Mouse (Mus musculus) limb, embryonic 12.5 days (tissue): ENCODE measurements at regions not wholly inside any gene's neighbourhood (a gene's known extent, or its start where the extent isn't known, plus 50 kb on each side); places are given as distances from the start of the nearest gene placed in this dataset.
A peak's percentile ranks its signal among the peaks of the same experiment; 100 is the strongest.
"Not testable (repeated sequence)": the region's sequence is repeated elsewhere in the genome, so short reads cannot be mapped to it uniquely, and the experiment has no call there.

Experiments used
- ATAC-seq: fragments of 200-750 bp; cut with Nextera tagmentation; 2 replicates; pipeline ENCODE4 v1.8.0; 2017; ENCODE audit warnings: low read depth, moderate TSS enrichment; ENCODE audit not compliant: insufficient number of reproducible peaks, insufficient read depth, low FRiP score, low TSS enrichment
- H3K27ac ChIP-seq: fragments of 300-500 bp; sonication (generic); 2 replicates; pipeline ENCODE4 v1.5.1; 2016; ENCODE audit warnings: mild to moderate bottlenecking, moderate library complexity
- H3K27me3 ChIP-seq: fragments of 300-500 bp; sonication (generic); 2 replicates; pipeline ENCODE4 v1.6.1; 2016; ENCODE audit warnings: mild to moderate bottlenecking, moderate library complexity
- H3K36me3 ChIP-seq: fragments of 300-500 bp; sonication (generic); 2 replicates; pipeline ENCODE4 v1.6.1; 2016; ENCODE audit warnings: mild to moderate bottlenecking, moderate library complexity
- H3K4me1 ChIP-seq: fragments of 300-500 bp; sonication (generic); replicated peaks from 2 replicates; pipeline ENCODE4 v1.6.1; 2016
- H3K4me2 ChIP-seq: fragments of 300-500 bp; sonication (generic); 2 replicates; pipeline ENCODE4 v1.6.1; 2016; ENCODE audit warnings: mild to moderate bottlenecking, moderate library complexity
- H3K4me3 ChIP-seq: fragments of 300-500 bp; sonication (generic); replicated peaks from 2 replicates; pipeline ENCODE4 v1.5.1; 2016; ENCODE audit warnings: mild to moderate bottlenecking
- H3K9ac ChIP-seq: fragments of 300-500 bp; sonication (generic); replicated peaks from 2 replicates; pipeline ENCODE4 v1.6.1; 2016; ENCODE audit warnings: mild to moderate bottlenecking, moderate library complexity
- H3K9me3 ChIP-seq: fragments of 300-500 bp; sonication (generic); 2 replicates; pipeline ENCODE4 v1.6.1; 2016; ENCODE audit warnings: mild to moderate bottlenecking, moderate library complexity
- WGBS: fragments of 180-500 bp; shearing (Covaris S2); methylation state at CpG from one replicate; pipeline ENCODE4 v1.1.7; 2016; 5-methylcytosine and 5-hydroxymethylcytosine counted together

DNA sequence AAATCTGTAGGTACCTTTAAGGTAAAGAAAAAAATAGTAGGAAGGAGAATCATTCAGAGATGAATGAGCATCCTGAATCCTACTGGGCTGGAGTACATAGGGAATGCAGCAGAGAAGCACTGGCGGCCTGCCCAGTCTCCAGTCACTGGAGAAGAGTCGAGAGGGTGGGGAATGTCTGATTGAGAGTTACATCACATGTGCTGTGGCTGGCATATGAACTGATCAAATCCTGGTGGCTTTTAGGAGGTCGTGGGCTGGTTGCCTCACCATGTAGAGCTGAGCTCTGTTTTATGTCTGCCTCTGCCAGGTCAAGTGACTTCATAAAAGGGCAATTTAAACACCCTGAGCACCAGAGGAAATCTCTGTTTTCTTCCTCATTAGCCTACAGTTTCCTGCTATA is 783.9 kb upstream of the 4930452B06Rik start:
- H3K27ac ChIP-seq: no peak overlapping the region
- no peaks in the 10 kb centered on the region for H3K36me3 ChIP-seq
- peaks cover 11% of the 10 kb centered on the region for H3K4me1 ChIP-seq
- no peak overlapping the region for H3K9ac ChIP-seq
- 22% methylated on average over 3 of the region's 3 CpGs for WGBS
- no peaks in the 10 kb centered on the region for H3K27me3 ChIP-seq
- H3K4me3 ChIP-seq: no peak overlapping the region
- H3K9me3 ChIP-seq: no peaks in the 10 kb centered on the region
- peak; percentile 42; the same call in 1 of the 2 replicates for ATAC-seq
- H3K4me2 ChIP-seq: no peak overlapping the region

DNA sequence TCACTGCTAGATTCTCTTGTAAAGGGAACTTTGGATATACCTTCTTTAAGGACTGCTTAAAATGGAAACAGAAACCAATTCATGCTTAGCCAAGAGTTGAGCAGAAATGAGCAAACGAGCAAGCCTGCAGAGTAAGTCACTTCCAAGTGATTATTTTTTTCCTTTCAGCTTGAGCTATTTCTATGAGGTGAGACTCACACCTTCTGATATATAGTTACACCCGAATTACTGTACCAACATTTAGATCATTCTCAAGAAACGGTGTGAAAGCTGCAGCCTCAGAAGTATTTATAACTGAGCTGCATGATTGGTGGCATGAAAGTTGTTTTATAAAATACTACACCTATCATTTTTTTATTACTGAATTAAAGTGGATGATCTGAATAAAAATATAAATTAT is 771.9 kb upstream of the 4930452B06Rik start:
- Histone ChIP-seq H3K4me3 (no peak overlapping the region), H3K27ac (no peak overlapping the region), H3K4me1 (no peaks in the 10 kb centered on the region), H3K27me3 (no peaks in the 10 kb centered on the region), H3K4me2 (no peak overlapping the region), H3K36me3 (no peaks in the 10 kb centered on the region), H3K9me3 (no peaks in the 10 kb centered on the region), H3K9ac (no peak overlapping the region)
- 63% methylated on average over 3 of the region's 3 CpGs for WGBS
- no peak for ATAC-seq

DNA sequence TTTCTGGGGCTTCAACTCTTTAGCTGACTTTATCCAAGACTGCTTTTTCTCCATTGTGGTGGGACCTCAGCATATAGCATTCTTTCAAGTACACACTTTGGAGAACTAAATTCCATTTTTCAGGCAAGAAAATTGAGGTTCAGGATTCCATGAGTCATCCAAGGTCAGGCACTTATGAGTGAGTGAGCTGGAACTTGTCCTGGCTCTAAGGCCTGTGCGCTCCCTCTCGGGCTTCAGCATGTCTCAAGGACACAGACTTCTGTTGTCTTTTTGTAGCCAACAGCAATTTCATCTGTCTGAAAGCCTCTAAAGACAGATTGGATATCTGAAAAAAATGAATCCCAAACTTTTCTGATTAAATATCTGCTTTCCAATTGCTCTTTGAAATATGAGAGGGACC is 769.1 kb upstream of the 4930452B06Rik start:
- Histone ChIP-seq H3K27ac (no peak overlapping the region), H3K27me3 (no peaks in the 10 kb centered on the region), H3K4me1 (no peaks in the 10 kb centered on the region), H3K36me3 (no peaks in the 10 kb centered on the region), H3K9me3 (no peaks in the 10 kb centered on the region), H3K9ac (no peak overlapping the region), H3K4me3 (no peak overlapping the region), H3K4me2 (no peak overlapping the region)
- no peak for ATAC-seq
- WGBS: 96% methylated on average over 2 of the region's 2 CpGs

DNA sequence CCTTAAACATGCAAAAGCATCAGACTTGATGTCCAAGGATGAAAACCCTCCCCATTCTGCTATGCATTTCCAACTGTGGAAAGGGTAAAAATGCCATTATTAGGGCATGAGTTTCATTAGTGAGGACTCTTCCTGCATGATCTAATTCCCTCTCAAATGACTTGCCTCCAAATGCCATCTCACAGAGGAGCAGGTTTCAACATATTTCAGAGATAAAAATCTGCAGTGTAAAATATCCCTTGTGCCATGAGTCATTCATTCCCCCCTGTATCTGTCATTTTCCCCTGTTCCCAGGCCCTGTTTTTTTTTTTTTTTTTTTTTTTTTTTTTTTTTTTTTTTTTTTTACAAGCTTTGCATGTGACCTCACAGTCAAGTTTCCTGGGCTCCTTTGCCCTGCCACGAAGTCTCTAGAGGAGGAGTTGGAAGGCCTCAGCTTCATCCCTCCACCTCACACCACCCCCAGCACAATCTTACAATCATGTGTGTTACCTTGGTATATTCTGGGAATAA is 767.1 kb upstream of the 4930452B06Rik start:
- Histone ChIP-seq H3K27ac (no peak overlapping the region), H3K9ac (no peak overlapping the region), H3K36me3 (no peaks in the 10 kb centered on the region), H3K4me3 (no peak overlapping the region), H3K4me1 (no peaks in the 10 kb centered on the region), H3K27me3 (no peaks in the 10 kb centered on the region), H3K9me3 (no peaks in the 10 kb centered on the region), H3K4me2 (no peak overlapping the region)
- WGBS: 58% methylated on average over 1 of the region's 1 CpGs
- no peak for ATAC-seq

DNA sequence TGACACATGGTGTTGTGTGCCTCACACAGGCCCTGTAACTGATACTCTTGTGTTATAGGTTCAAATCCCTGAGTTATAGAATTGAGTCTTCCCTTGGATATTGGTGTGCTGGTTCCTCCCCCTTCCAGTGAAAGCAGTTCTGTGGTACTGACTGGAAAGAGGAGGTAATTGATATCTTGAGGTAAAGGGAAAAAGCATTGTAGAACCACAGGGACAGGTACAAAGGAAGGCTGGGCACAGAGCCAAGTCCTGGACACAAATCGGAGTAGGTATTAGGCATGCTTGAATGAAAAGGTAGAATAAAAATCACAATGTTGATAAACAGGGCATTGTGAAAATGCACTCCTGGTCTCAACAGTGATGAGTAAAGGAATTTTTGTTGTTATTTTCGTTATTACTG is 765.8 kb upstream of the 4930452B06Rik start:
- H3K27ac ChIP-seq: no peak overlapping the region
- ATAC-seq: no peak
- no peaks in the 10 kb centered on the region for H3K9me3 ChIP-seq
- WGBS: 83% methylated on average over 2 of the region's 2 CpGs
- H3K9ac ChIP-seq: no peak overlapping the region
- H3K36me3 ChIP-seq: no peaks in the 10 kb centered on the region
- H3K4me1 ChIP-seq: no peaks in the 10 kb centered on the region
- H3K27me3 ChIP-seq: no peaks in the 10 kb centered on the region
- no peak overlapping the region for H3K4me3 ChIP-seq
- H3K4me2 ChIP-seq: no peak overlapping the region

DNA sequence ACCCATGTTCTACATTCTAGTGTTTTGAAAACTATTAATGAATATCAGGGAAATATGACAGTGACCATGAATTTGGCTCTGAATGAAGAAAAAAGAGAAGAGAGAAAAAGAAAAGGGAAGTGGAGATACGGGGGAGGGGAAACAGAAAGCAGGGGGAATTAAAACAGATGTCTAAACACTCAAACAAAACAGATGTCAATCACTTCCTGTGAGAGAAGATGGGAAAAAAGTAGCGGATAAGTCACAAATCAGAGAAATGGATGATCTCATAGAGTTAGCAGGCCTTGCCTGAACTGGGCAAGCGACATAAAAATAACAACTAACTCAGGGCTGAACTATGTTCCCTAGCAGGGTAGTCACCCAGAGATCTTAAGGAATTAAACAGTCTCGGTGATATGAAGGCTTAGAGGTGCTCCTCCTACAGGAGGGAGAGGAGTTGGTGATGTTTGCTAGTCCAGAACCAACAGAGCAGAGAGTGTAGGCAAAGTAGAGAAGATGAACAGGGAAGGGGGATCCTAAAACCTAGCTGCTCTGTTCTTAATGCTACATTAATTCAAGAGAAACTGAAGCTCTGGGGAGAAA is 745.9 kb upstream of the 4930452B06Rik start:
- Histone ChIP-seq H3K36me3 (no peaks in the 10 kb centered on the region), H3K27me3 (no peaks in the 10 kb centered on the region), H3K27ac (no peak overlapping the region), H3K4me2 (no peak overlapping the region), H3K4me1 (no peaks in the 10 kb centered on the region), H3K4me3 (no peak overlapping the region), H3K9ac (no peak overlapping the region), H3K9me3 (no peaks in the 10 kb centered on the region)
- WGBS: 70% methylated on average over 4 of the region's 4 CpGs
- no peak for ATAC-seq

DNA sequence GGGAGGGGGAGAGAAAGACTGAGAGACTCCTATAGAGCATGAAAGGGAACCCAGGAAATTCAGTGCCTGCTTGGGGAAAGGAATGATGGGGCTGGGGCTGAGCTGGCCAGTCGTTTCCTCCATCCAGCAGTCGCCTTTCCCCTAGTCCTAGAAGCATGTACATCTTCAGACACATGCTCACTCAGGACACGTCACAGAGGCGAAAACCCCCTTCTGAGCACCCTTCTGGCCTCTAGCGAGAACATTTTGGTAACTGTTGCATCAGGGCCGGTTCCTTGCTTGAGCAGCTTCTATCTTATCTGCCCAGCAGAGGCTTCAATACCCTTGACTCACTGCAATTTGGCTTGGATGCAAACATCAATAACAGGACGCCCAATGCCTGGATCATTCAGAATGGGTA is 737.6 kb upstream of the 4930452B06Rik start:
- no peaks in the 10 kb centered on the region for H3K36me3 ChIP-seq
- ATAC-seq: no peak
- no peak overlapping the region for H3K4me2 ChIP-seq
- H3K4me3 ChIP-seq: no peak overlapping the region
- H3K9me3 ChIP-seq: no peaks in the 10 kb centered on the region
- no peaks in the 10 kb centered on the region for H3K4me1 ChIP-seq
- no peak overlapping the region for H3K9ac ChIP-seq
- 84% methylated on average over 7 of the region's 7 CpGs for WGBS
- no peak overlapping the region for H3K27ac ChIP-seq
- no peaks in the 10 kb centered on the region for H3K27me3 ChIP-seq

DNA sequence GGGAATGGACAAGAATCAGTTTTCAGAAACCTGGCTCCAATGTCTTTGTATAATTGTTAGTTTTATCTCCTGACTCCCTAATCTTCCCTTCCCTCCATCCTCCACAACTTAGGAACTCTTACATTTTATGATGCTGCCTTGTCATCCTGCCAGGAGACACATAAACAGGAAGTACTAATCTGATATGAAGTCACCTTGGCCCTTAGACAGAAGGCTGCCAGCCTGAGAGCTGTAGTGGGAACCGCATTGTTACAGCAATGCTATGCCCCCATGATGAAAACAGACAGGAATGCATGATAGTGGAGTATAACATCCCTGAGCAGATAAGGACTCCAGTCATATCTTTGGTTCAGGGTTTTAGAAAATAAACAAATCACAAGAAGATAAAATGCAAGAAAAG is 734.8 kb upstream of the 4930452B06Rik start:
- WGBS: 86% methylated on average over 1 of the region's 1 CpGs
- Histone ChIP-seq H3K9me3 (no peaks in the 10 kb centered on the region), H3K27ac (no peak overlapping the region), H3K4me3 (no peak overlapping the region), H3K4me1 (no peaks in the 10 kb centered on the region), H3K4me2 (no peak overlapping the region), H3K27me3 (no peaks in the 10 kb centered on the region), H3K36me3 (no peaks in the 10 kb centered on the region), H3K9ac (no peak overlapping the region)
- ATAC-seq: no peak

DNA sequence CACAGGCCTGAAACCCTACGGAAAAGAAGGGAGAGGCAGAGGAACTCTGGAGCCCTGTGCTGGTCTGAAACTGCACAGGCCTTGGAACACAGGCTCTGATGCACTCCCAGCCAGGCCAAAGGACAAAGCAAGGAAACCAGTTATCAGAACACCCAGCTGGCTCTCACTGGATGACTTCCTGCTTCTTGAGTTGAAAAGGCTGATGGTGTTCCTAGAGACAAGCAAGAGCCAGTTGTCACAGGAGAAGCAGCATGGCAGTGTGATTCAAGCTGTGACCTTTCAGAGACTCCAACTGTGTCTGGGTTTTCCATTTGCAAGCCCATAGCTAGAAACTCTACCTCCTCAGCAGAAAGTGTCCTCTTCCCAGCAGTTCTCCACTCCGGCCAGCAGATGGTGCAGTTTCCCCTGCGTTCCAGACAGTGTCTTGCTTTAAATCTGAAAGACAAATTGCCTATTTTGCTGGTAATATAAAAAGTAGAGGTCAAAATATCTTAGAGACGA is 727.3 kb upstream of the 4930452B06Rik start:
- H3K4me1 ChIP-seq: no peaks in the 10 kb centered on the region
- ATAC-seq: no peak; the same call in 1 of the 2 replicates
- no peak overlapping the region for H3K27ac ChIP-seq
- H3K9me3 ChIP-seq: no peaks in the 10 kb centered on the region
- H3K9ac ChIP-seq: no peak overlapping the region
- H3K27me3 ChIP-seq: no peaks in the 10 kb centered on the region
- no peaks in the 10 kb centered on the region for H3K36me3 ChIP-seq
- no peak overlapping the region for H3K4me2 ChIP-seq
- no peak overlapping the region for H3K4me3 ChIP-seq
- 7% methylated on average over 4 of the region's 4 CpGs for WGBS

DNA sequence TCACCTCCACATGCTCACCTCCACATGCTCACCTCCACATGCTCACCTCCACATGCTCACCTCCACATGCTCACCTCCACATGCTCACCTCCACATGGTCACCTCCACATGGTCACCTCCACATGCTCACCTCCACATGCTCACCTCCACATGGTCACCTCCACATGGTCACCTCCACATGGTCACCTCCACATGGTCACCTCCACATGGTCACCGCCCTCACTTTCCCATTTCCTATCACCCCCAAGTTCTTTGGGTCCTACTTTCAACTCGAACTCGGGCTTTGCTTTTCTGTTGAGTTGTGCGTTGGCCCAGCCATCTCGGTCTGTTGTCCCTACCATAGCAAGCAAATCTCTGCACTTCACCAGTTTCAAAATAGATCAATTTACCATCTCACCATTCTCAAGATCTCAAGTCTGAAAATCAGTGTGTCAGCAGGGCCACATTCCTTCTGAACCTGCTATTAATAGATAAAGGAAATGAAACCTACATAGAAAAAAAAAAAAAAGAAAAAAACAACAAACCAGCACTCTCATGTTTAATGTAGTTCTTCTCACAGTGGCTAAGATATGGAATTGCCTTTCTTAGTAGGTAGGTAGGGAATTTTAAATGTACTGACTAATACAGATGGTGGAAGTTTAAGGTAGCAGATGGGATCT is 724.0 kb upstream of the 4930452B06Rik start:
- H3K4me2 ChIP-seq, H3K9ac ChIP-seq, H3K27me3 ChIP-seq, H3K4me1 ChIP-seq, H3K4me3 ChIP-seq, H3K36me3 ChIP-seq, ATAC-seq, H3K9me3 ChIP-seq, H3K27ac ChIP-seq: not testable (repeated sequence)
- 93% methylated on average over 5 of the region's 5 CpGs for WGBS

DNA sequence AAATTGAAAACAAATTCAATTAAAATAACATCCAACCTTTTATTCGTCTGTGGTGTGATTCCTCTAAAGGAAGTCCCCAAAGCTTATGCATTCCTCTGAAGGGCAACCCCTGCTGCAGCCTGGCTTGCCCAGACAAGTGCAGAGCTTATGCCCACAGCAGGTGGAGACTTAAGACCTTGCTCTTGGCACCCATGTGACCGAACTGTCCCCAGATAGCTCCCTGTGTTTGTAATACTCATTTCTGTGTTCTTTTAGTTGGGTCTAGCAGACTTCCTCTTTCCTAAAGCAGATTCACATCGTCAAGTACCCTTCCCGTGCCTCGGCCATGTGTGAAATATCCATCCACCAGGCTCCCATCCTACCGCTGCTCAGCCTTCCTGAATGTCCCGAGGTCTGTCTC is 723.1 kb upstream of the 4930452B06Rik start:
- no peak for ATAC-seq
- Histone ChIP-seq H3K4me1 (no peaks in the 10 kb centered on the region), H3K27ac (no peak overlapping the region), H3K9ac (no peak overlapping the region), H3K9me3 (no peaks in the 10 kb centered on the region), H3K36me3 (no peaks in the 10 kb centered on the region), H3K27me3 (no peaks in the 10 kb centered on the region), H3K4me3 (no peak overlapping the region), H3K4me2 (no peak overlapping the region)
- 83% methylated on average over 7 of the region's 7 CpGs for WGBS
